Mouse (Mus musculus) inflammation-experienced regulatory T-cells (primary cell): Measurements from ENCODE around the gene Samt3. TPM values are rescaled to one million over a fixed set of nuclear protein-coding genes. Genes with fewer than 3 reads are reported as not detected.

ENCODE experiments used
- polyA plus RNA-seq, 2 experiments: library from polyadenylated mRNA; unstranded; fragments of 100-300 nt; shearing (Covaris generic); gene quantifications; one replicate each; pipeline ENCODE4 v1.2.1; 2017

The Samt3 gene
- polyA plus RNA-seq, result under 1 TPM in 1 of 2 experiments, not detected in 1; 0.37 TPM

GRCm38 (mm10) chrX:86043899-86044298 lies at the start of gene Samt3:
Gene Samt3 (plus strand): TSS chrX:86044199.

Other genes with a start within 250 kb of the Samt3 start
- gene 5430427O19Rik, start 173.8 kb upstream of the Samt3 start, polyA plus RNA-seq, result 1 to 10 TPM; 1.3 to 3.6 TPM
- not detected for gene Nr0b1, start 147.6 kb downstream of the Samt3 start, polyA plus RNA-seq